Comparison of ENCODE assay signal across 24 mouse cellular contexts in the genomic region with DNA sequence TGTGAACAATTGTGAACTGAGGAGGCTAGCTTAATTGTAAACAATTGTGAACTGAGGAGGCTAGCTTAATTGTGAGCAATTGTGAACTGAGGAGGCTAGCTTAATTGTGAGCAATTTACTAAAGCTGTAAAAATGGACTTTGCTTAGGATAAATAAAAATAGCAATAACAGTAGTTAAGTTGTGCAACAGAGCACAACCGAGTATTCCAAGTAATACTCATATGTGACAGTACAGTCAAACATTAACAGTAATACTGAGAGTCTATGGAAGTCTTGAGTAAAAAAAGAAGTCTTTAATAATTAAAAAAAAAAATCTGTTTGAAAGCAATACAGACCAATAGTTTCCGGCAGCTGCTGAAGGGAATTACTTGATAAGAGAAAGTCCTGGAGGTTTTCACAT.
"Had no signal": no experiment of that assay in that cellular context is flagged by ENCODE, and none has a peak within 500 bp of the region (broad histone marks: within the 10 kb centered on the region; RNA-seq: fewer than 3 reads in every experiment).

No protein-coding gene starts in this region.

- H3K9ac ChIP-seq: forebrain, postnatal 0 days; heart, embryonic 13.5 days; heart, embryonic 15.5 days; hindbrain, embryonic 13.5 days; hindbrain, embryonic 15.5 days; kidney, embryonic 15.5 days; limb, embryonic 12.5 days; liver, embryonic 13.5 days; liver, embryonic 15.5 days had no signal

- DNase-seq: forebrain, postnatal 0 days; gastrocnemius, postnatal 14 days; gastrocnemius, postnatal 36 days; heart, adult 11 months; heart, adult 2 months; heart, postnatal 14 days; heart, postnatal 36 days; kidney, postnatal 10 days; kidney, postnatal 25 days; kidney, postnatal 4 days; liver; liver, embryonic 13.5 days had no signal

- H3K4me1 ChIP-seq: heart, embryonic 13.5 days; heart, embryonic 15.5 days; hindbrain, embryonic 13.5 days; hindbrain, embryonic 15.5 days; kidney, embryonic 15.5 days; limb, embryonic 10.5 days; limb, embryonic 12.5 days; liver, embryonic 13.5 days; liver, embryonic 15.5 days had no signal

- ATAC-seq: forebrain, postnatal 0 days; hindbrain, postnatal 0 days had no signal

- H3K27ac ChIP-seq: heart, adult 2 months; heart, embryonic 13.5 days; heart, embryonic 15.5 days; hindbrain, embryonic 13.5 days; hindbrain, embryonic 15.5 days; hindbrain, postnatal 0 days; kidney, embryonic 15.5 days; layer of hippocampus, adult 2 months; left cerebral cortex, adult 2 months; limb, embryonic 10.5 days; limb, embryonic 12.5 days; liver, embryonic 13.5 days; liver, embryonic 15.5 days had no signal

- H3K4me2 ChIP-seq: heart, embryonic 11.5 days; heart, embryonic 13.5 days; heart, embryonic 15.5 days; hindbrain, embryonic 13.5 days; hindbrain, embryonic 15.5 days; kidney, embryonic 15.5 days; limb, embryonic 12.5 days; liver, embryonic 13.5 days; liver, embryonic 15.5 days had no signal

- H3K9me3 ChIP-seq: heart, embryonic 13.5 days; heart, embryonic 15.5 days; hindbrain, embryonic 13.5 days; hindbrain, embryonic 15.5 days; kidney, embryonic 15.5 days; limb, embryonic 10.5 days; limb, embryonic 12.5 days; liver, embryonic 13.5 days; liver, embryonic 15.5 days had no signal

- H3K4me3 ChIP-seq: heart, adult 2 months; heart, embryonic 13.5 days; heart, embryonic 15.5 days; hindbrain, embryonic 13.5 days; hindbrain, embryonic 15.5 days; kidney, embryonic 15.5 days; layer of hippocampus, adult 2 months; left cerebral cortex, adult 2 months; limb, embryonic 10.5 days; limb, embryonic 12.5 days; liver, embryonic 13.5 days; liver, embryonic 15.5 days had no signal

- H3K27me3 ChIP-seq: heart, embryonic 13.5 days; heart, embryonic 15.5 days; hindbrain, embryonic 13.5 days; hindbrain, embryonic 15.5 days; kidney, embryonic 15.5 days; limb, embryonic 12.5 days; liver, embryonic 13.5 days; liver, embryonic 15.5 days had no signal
